Mouse (Mus musculus) c-Kit-positive CD71-positive TER-119-negative erythroid progenitor cells, embryonic 14.5 days (primary cell): ENCODE measurements around the gene Racgap1.

Experiments used
- DNase-seq: peaks from one replicate; pipeline ENCODE4 v3.0.0-alpha.2; 2013; ENCODE audit warnings: low read depth

Racgap1 gene

GRCm38 (mm10) chr15:99664600-99665451, 13.4 kb upstream of the Racgap1 start:
- DNase-seq: peak; percentile 80

GRCm38 (mm10) chr15:99663964-99664599, 12.6 kb upstream of the Racgap1 start:
- no peak for DNase-seq

DNA sequence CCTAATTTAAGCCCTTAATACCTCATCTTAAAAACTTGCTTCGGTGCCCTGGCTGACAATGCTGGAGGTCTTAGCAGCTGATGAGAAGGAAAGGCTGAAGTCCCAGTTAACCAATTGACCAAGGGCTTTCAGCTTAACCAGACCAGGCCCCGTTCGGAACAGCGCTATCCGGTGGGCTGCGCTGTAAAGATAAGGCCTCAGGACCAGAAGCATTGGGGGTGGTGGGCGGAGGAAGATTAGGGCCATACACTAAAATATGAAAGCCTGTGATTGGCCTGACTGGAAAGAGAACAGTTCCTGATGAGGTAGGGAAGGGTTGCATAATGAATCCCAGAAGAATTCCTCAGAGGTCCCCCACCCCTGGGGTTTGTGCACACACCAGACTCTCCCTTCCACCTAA, 10.9 kb upstream of the Racgap1 start:
- no peak for DNase-seq

GRCm38 (mm10) chr15:99661121-99661830, 9.8 kb upstream of the Racgap1 start:
- no peak for DNase-seq

GRCm38 (mm10) chr15:99658437-99658836, 7.0 kb upstream of the Racgap1 start:
- DNase-seq: no peak

DNA sequence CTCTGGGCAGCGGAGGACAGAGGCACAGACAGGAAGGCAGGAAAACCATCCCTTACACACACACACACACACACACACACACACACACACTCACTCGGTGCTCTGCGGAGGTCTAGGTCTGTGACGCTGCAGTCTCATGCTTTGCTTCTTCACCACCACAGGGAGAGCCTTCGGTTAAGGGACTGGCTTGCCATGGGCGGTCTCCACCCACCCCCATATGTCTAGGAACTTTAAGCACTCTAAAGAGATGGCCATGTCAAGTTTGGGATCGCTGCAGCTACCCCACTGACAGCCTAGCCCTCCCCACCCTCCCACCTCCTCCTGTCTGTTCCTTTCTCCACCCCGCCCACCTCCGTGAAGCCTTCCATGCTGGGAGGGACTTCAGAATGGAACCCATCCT, 4.5 kb upstream of the Racgap1 start:
- DNase-seq: no peak

DNA sequence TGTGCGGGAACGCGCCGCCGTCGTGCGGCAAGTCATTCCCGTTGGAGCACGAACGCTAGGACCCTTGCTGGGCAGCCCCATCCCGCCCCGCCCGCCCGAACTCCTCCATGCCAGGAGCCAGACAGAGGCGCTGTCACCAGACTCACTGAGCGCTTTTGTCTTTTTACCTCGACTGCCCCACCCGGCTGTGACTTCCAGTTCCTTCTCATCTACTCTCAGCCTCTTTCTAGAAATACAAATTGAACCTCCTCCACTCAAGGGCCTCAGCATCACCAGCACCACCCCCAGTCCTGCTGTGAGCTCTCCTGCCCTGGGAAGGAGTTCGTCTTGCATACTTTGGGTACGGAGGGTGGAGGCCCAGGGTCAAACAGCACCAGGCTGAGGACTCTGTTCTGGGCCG, 2.4 kb upstream of the Racgap1 start:
- no peak for DNase-seq

- no peak for DNase-seq
Measured at GRCm38 (mm10) chr15:99653291-99653690, 1.8 kb upstream of the Racgap1 start.

- DNase-seq: no peak
Measured at GRCm38 (mm10) chr15:99651984-99652872, 772 bp upstream of the Racgap1 start.

DNA sequence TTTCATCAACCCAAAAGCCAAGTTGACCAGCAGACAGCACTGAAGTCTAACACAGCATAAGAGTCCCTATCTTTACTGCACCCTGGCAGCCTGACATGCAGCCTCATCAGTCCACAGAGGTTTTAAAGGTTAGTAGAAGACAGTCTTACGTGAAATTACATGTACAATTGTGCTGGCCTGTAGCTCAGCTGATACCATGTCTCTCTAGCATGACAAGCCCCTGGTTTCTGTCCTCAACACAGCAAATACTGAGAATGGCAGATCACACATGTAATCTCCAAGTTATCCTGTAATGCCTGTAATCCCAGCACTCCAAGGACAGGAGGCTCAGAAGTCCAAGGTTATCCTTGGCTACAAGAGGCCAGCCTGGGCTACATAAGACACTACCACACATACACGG, 1.2 kb downstream of the Racgap1 start:
- DNase-seq: no peak

DNA sequence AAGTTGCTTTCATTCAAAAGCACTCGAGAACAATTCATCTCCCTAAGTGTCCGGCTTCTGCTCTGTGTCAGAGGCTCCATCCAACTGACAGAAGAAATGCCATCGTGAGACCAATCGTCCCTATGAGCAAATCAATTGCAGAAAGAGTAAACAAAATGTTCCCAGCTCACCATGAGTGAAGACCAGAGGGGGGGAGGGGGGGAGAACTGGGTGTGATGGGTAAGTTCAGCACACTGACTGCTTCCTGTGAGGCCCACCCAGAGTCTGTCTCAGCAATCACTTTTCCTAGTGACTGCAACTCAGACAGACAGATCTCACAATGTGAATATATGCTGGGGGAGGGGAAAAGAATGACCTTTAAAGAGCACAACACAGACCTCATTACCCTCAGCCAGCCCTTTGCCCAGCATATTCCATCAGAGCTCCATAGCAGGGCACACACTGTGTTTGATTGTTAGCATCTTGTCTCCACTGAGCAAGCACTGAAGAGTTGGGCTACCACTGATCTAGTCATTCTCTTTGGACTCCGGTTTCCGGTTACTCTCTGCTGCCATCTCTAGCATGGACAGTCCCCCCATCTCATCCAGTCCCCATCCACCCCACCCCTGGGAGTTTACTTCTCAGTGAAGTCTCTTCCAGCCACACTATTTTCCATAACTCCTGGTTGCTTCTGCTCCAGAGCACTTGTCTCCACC, 2.2 kb downstream of the Racgap1 start:
- no peak for DNase-seq

DNA sequence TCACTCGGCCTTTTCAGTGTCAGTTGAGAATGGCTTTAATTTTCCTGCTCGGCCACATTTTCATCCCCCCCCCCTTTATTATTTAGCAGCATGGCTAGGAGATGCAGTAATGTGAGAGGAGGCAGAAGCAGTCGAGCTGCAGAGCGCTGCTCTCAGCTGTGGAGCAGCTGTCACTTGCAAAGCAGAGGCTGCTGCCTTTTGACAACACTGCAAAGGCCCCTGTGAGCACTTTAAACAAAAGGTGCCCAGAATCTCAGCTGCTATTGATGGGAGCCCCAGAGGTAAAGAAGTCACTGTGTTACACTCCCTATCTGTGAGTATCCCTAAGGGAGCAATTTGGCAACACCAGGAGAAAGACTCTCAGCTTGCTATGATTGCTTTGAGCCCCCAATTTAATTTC, 3.1 kb downstream of the Racgap1 start:
- no peak for DNase-seq

DNA sequence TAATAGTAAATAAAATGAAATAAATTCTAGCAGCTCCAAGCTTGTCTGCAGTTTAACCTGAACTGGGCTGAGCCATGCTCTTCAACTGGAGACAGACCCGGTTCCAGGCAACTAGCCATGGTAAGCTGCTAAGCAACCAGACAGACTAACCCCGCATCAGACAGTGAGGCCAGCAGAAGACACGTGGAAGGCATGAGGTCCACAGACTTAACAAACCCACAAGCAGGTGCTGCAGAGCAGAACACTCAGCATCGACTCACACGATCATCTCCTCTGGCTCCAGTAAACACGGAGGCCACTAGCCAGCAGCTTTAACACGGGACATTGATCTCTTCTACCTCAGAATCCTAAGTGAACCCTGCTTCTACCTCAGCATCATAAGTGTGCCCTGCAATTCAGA, 6.7 kb downstream of the Racgap1 start:
- DNase-seq: no peak

DNA sequence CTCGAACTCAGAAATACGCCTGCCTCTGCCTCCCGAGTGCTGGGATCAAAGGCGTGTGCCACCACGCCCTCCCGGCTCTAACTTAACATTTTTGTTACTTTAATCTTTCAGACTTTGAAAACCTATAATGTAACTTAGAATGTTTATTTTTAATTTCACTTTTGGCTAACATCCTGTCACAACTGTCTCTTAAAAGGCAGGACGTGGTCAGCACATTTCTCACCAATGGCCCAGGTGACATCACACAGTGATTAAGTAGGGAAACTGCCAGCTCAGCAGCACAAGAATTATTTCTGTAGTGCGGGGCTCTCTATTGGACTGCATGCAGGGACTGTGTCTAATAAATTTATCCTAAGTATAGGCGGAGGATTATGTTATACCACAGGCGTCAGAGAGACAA, 7.6 kb downstream of the Racgap1 start:
- DNase-seq: no peak

DNA sequence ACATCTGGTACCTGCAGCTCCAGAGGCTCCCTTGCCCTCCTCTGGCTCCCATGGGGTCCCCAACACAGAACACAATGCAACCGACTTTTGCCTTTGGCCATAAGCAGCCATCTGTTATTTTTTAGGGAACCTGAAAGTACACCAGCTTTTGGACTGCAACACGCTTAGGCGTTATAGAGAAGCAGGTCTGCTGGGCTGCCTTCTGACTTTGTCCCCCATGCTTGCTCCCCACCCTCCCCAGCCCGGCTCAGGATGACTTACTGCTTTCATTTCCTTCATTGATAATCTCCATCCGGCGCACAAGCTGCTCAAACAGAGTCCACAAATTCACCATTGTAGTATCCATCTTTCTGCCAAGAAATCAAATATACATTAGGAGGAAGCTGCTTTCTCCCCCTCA, 8.8 kb downstream of the Racgap1 start:
- no peak for DNase-seq

DNA sequence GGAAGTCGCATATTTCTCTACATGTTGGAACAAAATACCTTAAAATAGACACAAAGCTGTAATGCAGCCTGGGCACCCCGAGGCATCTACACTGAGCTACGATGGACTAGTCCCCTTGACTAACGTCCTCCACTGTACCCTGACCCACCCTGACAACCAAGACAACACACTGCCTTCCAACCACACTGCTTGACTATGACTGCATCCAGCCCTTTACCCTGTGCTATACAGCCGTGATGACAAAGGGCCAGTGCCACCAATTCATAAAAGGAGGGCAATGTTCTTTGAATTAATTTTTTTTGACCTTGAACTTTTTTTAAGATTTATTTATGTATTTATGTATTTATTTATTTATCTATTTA, 13.4 kb downstream of the Racgap1 start:
- DNase-seq: no peak

- DNase-seq: no peak
Measured at GRCm38 (mm10) chr15:99637405-99638123, 13.9 kb downstream of the Racgap1 start.

- DNase-seq: no peak
Measured at GRCm38 (mm10) chr15:99634702-99635101, 16.8 kb downstream of the Racgap1 start.

GRCm38 (mm10) chr15:99631618-99632017, 19.8 kb downstream of the Racgap1 start:
- no peak for DNase-seq

GRCm38 (mm10) chr15:99622063-99622462, 29.4 kb downstream of the Racgap1 start:
- DNase-seq: no peak

DNA sequence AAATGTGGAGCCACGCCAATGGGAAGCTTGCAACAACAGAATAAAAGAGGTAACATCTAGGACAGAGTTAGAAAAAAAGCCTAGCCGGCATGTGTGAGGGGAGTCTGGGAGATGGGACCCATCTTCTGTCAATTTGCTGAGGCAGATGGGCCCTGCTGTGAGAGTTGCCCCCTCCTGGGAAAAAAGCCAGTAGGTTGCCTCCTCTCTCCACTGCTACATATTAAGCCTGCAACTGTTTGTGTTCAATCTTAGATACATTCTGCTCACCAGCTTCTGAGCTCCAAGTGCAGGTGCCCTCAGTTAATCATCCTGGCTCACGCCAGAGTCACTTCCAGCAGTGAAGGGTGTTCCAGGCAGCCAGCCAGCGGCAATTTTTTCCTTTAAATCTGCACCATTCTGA, 31.6 kb downstream of the Racgap1 start:
- DNase-seq: no peak
